In the genomic region with DNA sequence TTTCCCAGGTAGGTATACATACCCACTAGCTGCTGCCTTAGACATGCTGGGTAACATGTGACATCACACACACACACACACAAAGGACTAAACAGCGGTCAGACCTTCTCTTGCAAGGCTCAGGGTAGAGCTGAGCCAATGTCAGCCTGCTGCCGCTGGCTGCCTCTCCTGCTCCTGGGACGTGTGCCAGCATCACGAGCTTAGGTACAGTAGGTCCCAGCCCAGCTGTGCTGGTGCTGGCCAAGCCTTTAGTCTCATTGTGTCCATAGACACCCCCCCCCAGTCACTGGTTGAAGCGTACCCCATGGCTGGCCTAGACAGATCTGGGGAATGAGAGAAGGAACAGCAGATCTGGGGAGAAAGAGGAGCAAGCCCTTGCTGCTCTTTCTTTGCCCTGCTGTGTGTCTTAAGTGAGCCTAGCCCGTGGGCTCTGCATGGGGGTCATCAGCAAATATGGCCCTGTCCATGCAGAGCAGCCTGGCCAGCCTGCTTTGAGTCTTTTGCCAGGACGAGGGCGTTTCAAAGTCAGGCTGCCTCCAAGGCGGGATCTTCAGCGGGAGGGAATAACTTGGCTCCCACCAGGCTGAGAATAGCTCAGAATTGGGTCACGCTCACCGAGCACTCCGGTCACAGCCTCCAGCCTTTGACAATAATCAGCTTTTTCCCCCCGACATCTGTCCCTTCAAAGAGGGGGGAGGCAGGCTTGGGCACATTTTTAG, we compare ENCODE assay signal across 9 mouse cellular contexts. TPM values are rescaled to one million over a fixed set of nuclear protein-coding genes. Genes with fewer than 3 reads are reported as not detected.
DNase-seq lines count a peak whose midpoint lies in the region; ATAC-seq and TF ChIP-seq lines count a peak whose summit lies in the region.
"Had no signal": no experiment of that assay in that cellular context is flagged by ENCODE, and none has a peak within 500 bp of the region (broad histone marks: within the 10 kb centered on the region; RNA-seq: fewer than 3 reads in every experiment).

No protein-coding gene starts in this region.

- no peak for DNase-seq in frontal cortex, postnatal 14 days (ENCODE audit: low spot score in 2 of 2)
- DNase-seq in cerebellum, adult 8-10 months: peak; percentile 70
- DNase-seq in gastrocnemius, postnatal 25 days: peak; percentile 76
- DNase-seq in liver, postnatal 0 days: peak; percentile 66
- DNase-seq in retina, adult 2 months (ENCODE audit: low read depth, low spot score): peak; percentile 81
- DNase-seq in frontal cortex, postnatal 25 days (ENCODE audit: low spot score in 2 of 2): no peak

- H3K9me3 ChIP-seq in hindbrain, embryonic 16.5 days (ENCODE audit: control insufficient read depth, low read length): no peaks in the 10 kb centered on the region
- H3K9me3 ChIP-seq in liver, postnatal 0 days (ENCODE audit: low read length): no peaks in the 10 kb centered on the region
- H3K9me3 ChIP-seq: limb, embryonic 12.5 days had no signal

- peaks cover 34% of the 10 kb centered on the region for H3K4me1 ChIP-seq in hindbrain, embryonic 16.5 days (ENCODE audit: control insufficient read depth, insufficient read depth, low read depth, low read length)
- H3K4me1 ChIP-seq in liver, postnatal 0 days (ENCODE audit: insufficient read depth): peaks cover 11% of the 10 kb centered on the region; the same call in 1 of the 2 replicates

- no peak for TF ChIP-seq CTCF in liver, postnatal 0 days (IDR thresholded peaks at IDR 0.05; ENCODE audit: low read depth)

- no peak for TF ChIP-seq EP300 in liver, postnatal 0 days (IDR thresholded peaks at IDR 0.05; ENCODE audit: low read depth)

- H3K27me3 ChIP-seq in hindbrain, embryonic 16.5 days (replicated peaks; ENCODE audit: control insufficient read depth, insufficient read depth, low read length): no peaks in the 10 kb centered on the region
- no peaks in the 10 kb centered on the region for H3K27me3 ChIP-seq in liver, postnatal 0 days (ENCODE audit: insufficient read depth, low read length)
- H3K27me3 ChIP-seq: limb, embryonic 12.5 days had no signal

- 9% methylated on average over 14 of the region's 14 CpGs for WGBS in hindbrain, embryonic 16.5 days
- WGBS in liver, postnatal 0 days (ENCODE audit: insufficient replicate concordance): 33% methylated on average over 14 of the region's 14 CpGs

- peak; percentile 38 for ATAC-seq in frontal cortex, adult (ENCODE audit: low TSS enrichment)
- peak; percentile 62 for ATAC-seq in hindbrain, embryonic 16.5 days
- peak; percentile 68 for ATAC-seq in liver, postnatal 0 days

- no peaks in the 10 kb centered on the region for H3K36me3 ChIP-seq in hindbrain, embryonic 16.5 days (ENCODE audit: control insufficient read depth, insufficient read depth, low read length)
- no peaks in the 10 kb centered on the region for H3K36me3 ChIP-seq in liver, postnatal 0 days (replicated peaks; ENCODE audit: insufficient read depth, low read length)

- peak overlapping the region; percentile 88 for H3K27ac ChIP-seq in hindbrain, embryonic 16.5 days (ENCODE audit: low read depth, low read length)
- H3K27ac ChIP-seq in liver, postnatal 0 days (ENCODE audit: low read depth): no peak overlapping the region
- H3K27ac ChIP-seq: limb, embryonic 12.5 days had no signal

- no peak overlapping the region for H3K4me3 ChIP-seq in hindbrain, embryonic 16.5 days (ENCODE audit: low read length)
- H3K4me3 ChIP-seq in liver, postnatal 0 days (ENCODE audit: low read depth, low read length): no peak overlapping the region
- H3K4me3 ChIP-seq: limb, embryonic 12.5 days had no signal

- H3K4me2 ChIP-seq in hindbrain, embryonic 16.5 days (ENCODE audit: low read length): peak overlapping the region; percentile 0; the same call in 1 of the 2 replicates
- H3K4me2 ChIP-seq in liver, postnatal 0 days (ENCODE audit: low read depth, low read length): no peak overlapping the region
- H3K4me2 ChIP-seq: limb, embryonic 12.5 days had no signal

- peak overlapping the region; percentile 47 for H3K9ac ChIP-seq in hindbrain, embryonic 16.5 days (ENCODE audit: low read depth, low read length)
- no peak overlapping the region for H3K9ac ChIP-seq in liver, postnatal 0 days (replicated peaks)
- H3K9ac ChIP-seq: limb, embryonic 12.5 days had no signal

RNA-seq across cellular contexts. Expression of gene Trmt61a, which starts 9.6 kb away (rescaled TPM):
- 1 to 10 TPM; 2.7 to 2.9 TPM for total RNA-seq in gastrocnemius, postnatal 25 days (2021)
- 8.8 and 11.1 TPM in 2 replicates for polyA plus RNA-seq in hindbrain, embryonic 16.5 days (2015; fragmentation: Nextera tagmentation; extraction: Ambion mirVana)
- polyA plus RNA-seq in liver, postnatal 0 days (2015; fragmentation: Nextera tagmentation; extraction: Ambion mirVana): 4.3 and 5.7 TPM in 2 replicates

RNA-seq across cellular contexts. Expression of gene Ckb, which starts 15.4 kb away (rescaled TPM):
- total RNA-seq in gastrocnemius, postnatal 25 days (2021): 10 to 100 TPM; 14.9 to 15.6 TPM
- polyA plus RNA-seq in hindbrain, embryonic 16.5 days (2015; fragmentation: Nextera tagmentation; extraction: Ambion mirVana): 1,949 and 2,238 TPM in 2 replicates
- 28.1 and 32.7 TPM in 2 replicates for polyA plus RNA-seq in liver, postnatal 0 days (2015; fragmentation: Nextera tagmentation; extraction: Ambion mirVana)

RNA-seq across cellular contexts. Expression of gene Bag5, which starts 25.5 kb away (rescaled TPM):
- total RNA-seq in gastrocnemius, postnatal 25 days (2021): 10 to 100 TPM; 10.9 to 14.6 TPM
- polyA plus RNA-seq in hindbrain, embryonic 16.5 days (2015; fragmentation: Nextera tagmentation; extraction: Ambion mirVana): 65.3 and 65.7 TPM in 2 replicates
- polyA plus RNA-seq in liver, postnatal 0 days (2015; fragmentation: Nextera tagmentation; extraction: Ambion mirVana): 16.7 TPM in 2 replicates

RNA-seq across cellular contexts. Expression of gene Apopt1, which starts 25.6 kb away (rescaled TPM):
- total RNA-seq in gastrocnemius, postnatal 25 days (2021): 10 to 100 TPM; 37.7 to 38.9 TPM
- polyA plus RNA-seq in hindbrain, embryonic 16.5 days (2015; fragmentation: Nextera tagmentation; extraction: Ambion mirVana): 52.9 and 54.7 TPM in 2 replicates
- 21.5 and 22.1 TPM in 2 replicates for polyA plus RNA-seq in liver, postnatal 0 days (2015; fragmentation: Nextera tagmentation; extraction: Ambion mirVana)

Comparison
In these comparisons a context has a peak if more than half of its experiments do, and no peak if none do; other contexts are left out.
1. DNase-seq: peak in cerebellum, adult 8-10 months (single experiment), gastrocnemius, postnatal 25 days (single experiment), liver, postnatal 0 days (single experiment) and retina, adult 2 months (single experiment); none in frontal cortex, postnatal 14 days (0 of 2) and frontal cortex, postnatal 25 days (0 of 2).
2. RNA of gene Ckb, which starts 15.4 kb away (polyA plus RNA-seq): 1,949 to 2,238 TPM in hindbrain, embryonic 16.5 days; 28.1 to 32.7 TPM in liver, postnatal 0 days; every median in the first group is over 10 times any median in the second.
3. Peak in every context shown above with its lines, with median percentiles within 50 percentile points of each other: ATAC-seq.